Comparison of ENCODE assay signal across 8 mouse cellular contexts in genomic region chr11:50024445-50024832, GRCm38 (mm10). TPM values are rescaled to one million over a fixed set of nuclear protein-coding genes. Genes with fewer than 3 reads are reported as not detected.
A peak's percentile ranks its signal among the peaks of the same experiment; 100 is the strongest.
DNase-seq lines count a peak whose midpoint lies in the region; ATAC-seq and TF ChIP-seq lines count a peak whose summit lies in the region.

No protein-coding gene starts in this region.

- peak overlapping the region; percentile 95 for H3K4me2 ChIP-seq in intestine, postnatal 0 days (replicated peaks; ENCODE audit: low read depth)

- H3K79me2 ChIP-seq in liver, adult 2 months (ENCODE audit: control insufficient read depth, insufficient read depth, low read length) = peaks cover 20% of the 10 kb centered on the region; the same call in 1 of the 2 replicates

- 0 out of 2 replicates have a peak, but pooled peaks have one; percentile 1 for ATAC-seq in intestine, postnatal 0 days
- peak; percentile 27; the same call in 1 of the 2 replicates for ATAC-seq in neutrophil, adult 5-6 weeks (ENCODE audit: extremely low read depth, insufficient number of reproducible peaks, low FRiP score, poor library complexity, severe bottlenecking)
- ATAC-seq in megakaryocyte-erythroid progenitor cell, adult 5-6 weeks (replicated peaks; ENCODE audit: low FRiP score, low TSS enrichment, poor library complexity, severe bottlenecking) = no peak

- DNase-seq in liver, adult 2 months (ENCODE audit: extremely low read depth, low read depth, low spot score) = no peak
- DNase-seq in liver = no peak
- DNase-seq in kidney, postnatal 25 days = no peak
- no peak for DNase-seq in cerebellum, postnatal 4 days (ENCODE audit: low spot score in 2 of 2)

- H3K27ac ChIP-seq in liver, adult 2 months (replicated peaks; ENCODE audit: insufficient read depth, low read depth, low read length) = no peak overlapping the region
- H3K27ac ChIP-seq in intestine, postnatal 0 days (ENCODE audit: low read depth, low read length) = peak overlapping the region; percentile 85; the same call in 1 of the 2 replicates

- TF ChIP-seq CTCF in liver, adult 2 months (IDR thresholded peaks at IDR 0.05; ENCODE audit: low read depth, low read length) = no peak
- TF ChIP-seq CTCF in intestine, postnatal 0 days (IDR thresholded peaks at IDR 0.05; ENCODE audit: low read depth) = no peak

- H3K9ac ChIP-seq in liver, adult 2 months (ENCODE audit: low read depth, low read length) = no peak overlapping the region
- H3K9ac ChIP-seq in intestine, postnatal 0 days (ENCODE audit: low read depth, low read length) = no peak overlapping the region; the same call in 1 of the 2 replicates

- 41% methylated on average over 6 of the region's 6 CpGs for WGBS in liver, adult 2 months
- 58% methylated on average over 6 of the region's 6 CpGs for WGBS in intestine, postnatal 0 days

- no peak for TF ChIP-seq POLR2A in liver, adult 2 months (IDR thresholded peaks at IDR 0.05; ENCODE audit: extremely low read depth, insufficient read depth, low read length)

- H3K4me1 ChIP-seq in liver, adult 2 months (ENCODE audit: control insufficient read depth, insufficient read depth, low read length) = peaks cover 12% of the 10 kb centered on the region
- H3K4me1 ChIP-seq in erythroblast, embryonic 14.5 days (ENCODE audit: control insufficient read depth) = peaks cover 15% of the 10 kb centered on the region
- H3K4me1 ChIP-seq in intestine, postnatal 0 days (replicated peaks; ENCODE audit: control insufficient read depth, insufficient read depth, low read length) = 0 out of 2 replicates have a peak, but pooled peaks cover 2% of the 10 kb centered on the region

- peak overlapping the region; percentile 98; the same call in 1 of the 2 replicates for H3K4me3 ChIP-seq in liver, adult 2 months (ENCODE audit: insufficient read depth, low read depth, low read length)
- H3K4me3 ChIP-seq in erythroblast, embryonic 14.5 days (replicated peaks) = peak overlapping the region; percentile 82
- peak overlapping the region; percentile 77 for H3K4me3 ChIP-seq in intestine, postnatal 0 days (ENCODE audit: low read depth, low read length)

- no peaks in the 10 kb centered on the region for H3K9me3 ChIP-seq in erythroblast, embryonic 14.5 days (ENCODE audit: control insufficient read depth, low read length)
- no peaks in the 10 kb centered on the region for H3K9me3 ChIP-seq in intestine, postnatal 0 days (ENCODE audit: control insufficient read depth)

- no peaks in the 10 kb centered on the region for H3K27me3 ChIP-seq in liver, adult 2 months (ENCODE audit: control insufficient read depth, insufficient read depth, low read length)
- peaks cover 34% of the 10 kb centered on the region for H3K27me3 ChIP-seq in erythroblast, embryonic 14.5 days (ENCODE audit: control insufficient read depth)
- no peaks in the 10 kb centered on the region for H3K27me3 ChIP-seq in intestine, postnatal 0 days (replicated peaks; ENCODE audit: control insufficient read depth, insufficient read depth, low read length)

- no peaks in the 10 kb centered on the region for H3K36me3 ChIP-seq in liver, adult 2 months (ENCODE audit: control insufficient read depth, insufficient read depth, low read length)
- H3K36me3 ChIP-seq in erythroblast, embryonic 14.5 days (ENCODE audit: control insufficient read depth) = no peaks in the 10 kb centered on the region
- no peaks in the 10 kb centered on the region for H3K36me3 ChIP-seq in intestine, postnatal 0 days (ENCODE audit: control insufficient read depth, insufficient read depth)

RNA-seq across cellular contexts. Expression of gene Rnf130, which starts 0.7 kb away (rescaled TPM):
- 98.3 and 111 TPM in 2 replicates for total RNA-seq in liver, adult 2 months (2014; rRNA removed)
- 66.7 and 74.0 TPM in 2 replicates for polyA plus RNA-seq in liver, adult 2 months (2012; rRNA removed)
- polyA plus RNA-seq in erythroblast, embryonic 14.5 days (2012) = 0.14 and 0.26 TPM in 2 replicates
- polyA plus RNA-seq in intestine, postnatal 0 days (2015; fragmentation: Nextera tagmentation; extraction: Ambion mirVana) = 46.5 and 52.2 TPM in 2 replicates
- 253 and 278 TPM in 2 replicates for total RNA-seq in neutrophil, adult 5-6 weeks (2017)
- total RNA-seq in megakaryocyte-erythroid progenitor cell, adult 5-6 weeks (2014; fragmentation: Nextera tagmentation) = 63.4 and 63.8 TPM in 2 replicates
- total RNA-seq in megakaryocyte-erythroid progenitor cell, adult 5-6 weeks (2017) = 115 and 134 TPM in 2 replicates
